Mouse (Mus musculus): ENCODE data around the gene Lamtor3. TPM values are rescaled to one million over a fixed set of nuclear protein-coding genes. Genes with fewer than 3 reads are reported as not detected.
"Not testable (repeated sequence)": the region's sequence is repeated elsewhere in the genome, so short reads cannot be mapped to it uniquely, and the experiment has no call there.

The Lamtor3 gene
- polyA plus RNA-seq, 1 experiment from 2014 or later: 130 TPM

DNA sequence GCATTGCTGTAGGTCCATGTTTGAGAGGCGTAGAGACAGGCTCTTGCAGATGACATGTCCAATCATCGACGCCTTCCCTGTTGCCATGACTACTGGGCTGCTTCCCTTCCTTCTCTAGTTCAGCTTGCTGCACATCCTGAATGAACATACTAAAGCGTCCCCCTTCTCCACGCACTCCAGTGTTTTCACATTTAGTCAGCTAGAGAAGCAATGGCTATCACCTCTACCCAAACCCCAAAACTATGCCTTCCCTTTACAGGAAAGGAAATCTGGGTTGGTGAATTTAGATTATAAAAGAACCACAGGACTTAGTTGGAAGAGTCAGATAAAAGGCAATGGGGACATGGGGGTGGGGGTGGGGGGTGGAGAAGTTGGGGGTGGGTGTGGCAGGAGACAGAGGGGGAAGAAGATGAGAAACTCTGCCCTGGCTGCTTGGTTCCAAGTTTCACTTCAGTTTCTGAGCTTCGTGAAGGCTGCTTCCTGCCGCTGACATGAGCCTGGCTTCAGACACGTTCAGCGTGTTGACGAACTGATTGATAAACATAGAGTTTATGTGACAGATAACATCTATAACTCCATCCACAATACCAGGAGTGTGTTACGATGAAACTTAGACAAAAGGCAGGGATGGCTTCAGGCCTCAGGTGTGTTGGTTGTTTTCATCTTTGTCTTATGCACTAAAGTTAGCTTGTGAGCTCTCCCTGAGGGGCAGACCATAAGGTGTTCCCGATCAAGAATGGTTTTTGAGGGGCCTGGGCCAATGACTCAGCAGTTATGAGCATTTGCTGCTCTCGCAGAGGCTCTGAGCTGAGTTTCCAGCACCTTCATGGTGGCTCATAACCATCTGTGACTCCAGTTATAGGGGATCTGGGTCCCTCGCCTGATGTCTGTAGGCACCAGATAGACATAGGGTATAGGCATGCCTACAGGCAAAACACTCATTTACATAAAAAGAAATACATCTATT, 34.9 kb downstream of the Lamtor3 start:
- Histone ChIP-seq H3K9ac (0 out of 2 replicates have a peak overlapping the region, but pooled peaks have one; percentile 20), H3K36me3 (no peaks in the 10 kb centered on the region), H3K4me1 (replicated peaks) (peaks cover 23% of the 10 kb centered on the region), H3K27me3 (no peaks in the 10 kb centered on the region), H3K4me3 (no peak overlapping the region), H3K27ac (peak overlapping the region; percentile 36; the same call in 1 of the 2 replicates), H3K9me3 (no peaks in the 10 kb centered on the region), H3K4me2 (peak overlapping the region; percentile 23)
- peak; percentile 90 for ATAC-seq (ENCODE audit: low FRiP score)
- WGBS: 66% methylated on average over 14 of the region's 14 CpGs

DNA sequence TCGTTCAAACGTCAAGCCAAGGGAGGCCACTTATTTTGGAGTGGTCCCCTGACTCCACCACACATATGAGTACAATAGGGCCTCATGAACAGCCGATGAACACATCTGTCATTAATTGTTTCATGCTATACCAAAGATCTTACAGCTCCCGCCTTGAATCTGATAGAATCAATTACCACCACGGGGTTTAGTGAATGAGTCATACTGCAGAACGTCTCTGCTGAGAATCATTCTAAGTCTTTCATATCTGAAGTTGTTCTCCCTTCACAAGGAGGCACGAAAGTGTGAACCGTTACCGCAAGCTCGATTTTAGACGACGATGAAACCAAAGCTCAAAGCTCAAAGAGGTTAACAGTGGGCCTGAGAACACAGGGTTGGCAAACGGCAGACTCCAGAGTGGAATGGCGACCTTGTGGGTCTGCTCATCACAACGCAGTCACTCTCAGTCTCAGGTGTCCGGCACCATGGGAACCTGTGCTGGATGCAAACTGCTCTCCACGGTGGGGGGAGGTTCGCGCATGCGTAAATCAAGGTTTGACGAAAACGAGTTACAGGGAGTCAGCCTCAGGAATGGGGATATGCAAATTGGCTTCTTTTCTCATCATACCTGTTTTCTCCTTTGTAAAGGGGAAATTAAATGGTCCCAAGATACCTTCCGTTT, 36.1 kb downstream of the Lamtor3 start:
- peaks cover 23% of the 10 kb centered on the region for H3K4me1 ChIP-seq (replicated peaks)
- H3K36me3 ChIP-seq: no peaks in the 10 kb centered on the region
- H3K4me3 ChIP-seq: no peak overlapping the region
- ATAC-seq (ENCODE audit: low FRiP score): no peak
- H3K9ac ChIP-seq: no peak overlapping the region
- H3K27ac ChIP-seq: no peak overlapping the region
- H3K4me2 ChIP-seq: no peak overlapping the region
- H3K27me3 ChIP-seq: no peaks in the 10 kb centered on the region
- 68% methylated on average over 23 of the region's 23 CpGs for WGBS
- H3K9me3 ChIP-seq: no peaks in the 10 kb centered on the region

DNA sequence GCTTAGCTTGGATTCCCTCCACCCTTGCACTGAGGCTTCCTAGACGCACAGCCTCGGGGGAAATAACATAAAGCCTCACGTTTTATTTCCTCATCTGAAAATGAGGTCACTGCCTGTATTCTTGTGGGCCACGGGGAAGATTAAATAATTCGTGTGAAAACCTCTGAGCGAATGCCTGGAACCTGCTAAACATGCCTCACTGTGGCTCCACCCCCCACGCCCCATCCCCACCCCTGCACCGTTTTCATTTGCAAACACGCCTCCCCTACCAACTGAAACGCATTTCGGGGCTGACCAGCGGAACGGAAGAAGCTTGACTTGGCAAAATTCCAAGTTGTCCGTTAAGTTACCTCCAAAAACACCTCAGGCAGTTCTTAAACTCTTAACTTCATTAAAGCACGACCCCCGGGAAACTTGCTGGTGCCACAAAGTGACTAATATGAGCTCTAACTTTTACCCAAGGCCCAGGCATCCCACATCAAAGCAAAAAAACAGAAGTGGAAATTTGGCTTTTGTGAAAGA, 37.3 kb downstream of the Lamtor3 start:
- H3K4me2 ChIP-seq: peak overlapping the region; percentile 29
- H3K9me3 ChIP-seq: no peaks in the 10 kb centered on the region
- peaks cover 23% of the 10 kb centered on the region for H3K4me1 ChIP-seq (replicated peaks)
- no peaks in the 10 kb centered on the region for H3K36me3 ChIP-seq
- no peak overlapping the region for H3K4me3 ChIP-seq
- 25% methylated on average over 16 of the region's 16 CpGs for WGBS
- no peak overlapping the region for H3K27ac ChIP-seq
- H3K9ac ChIP-seq: no peak overlapping the region
- ATAC-seq (ENCODE audit: low FRiP score): no peak
- H3K27me3 ChIP-seq: no peaks in the 10 kb centered on the region

DNA sequence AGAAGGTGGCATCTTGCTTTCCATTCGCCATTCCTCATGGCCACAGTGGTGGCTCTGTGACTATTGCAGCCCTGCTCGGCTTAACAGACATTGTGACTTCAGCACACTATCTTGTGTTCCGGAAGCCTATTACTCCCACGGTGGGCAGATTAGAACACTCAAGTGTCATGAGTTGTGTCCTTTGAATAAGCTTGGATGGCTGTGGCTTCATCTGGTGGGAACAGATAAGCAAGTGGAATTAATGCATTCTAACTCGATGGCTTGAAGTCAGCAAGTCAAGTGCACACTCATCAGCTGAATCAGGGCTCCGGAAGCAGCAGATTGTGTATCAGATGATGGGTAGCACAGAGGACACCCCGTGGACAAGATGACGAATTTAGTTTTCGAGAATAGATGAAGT, 39.6 kb downstream of the Lamtor3 start:
- Histone ChIP-seq H3K27ac (no peak overlapping the region), H3K9me3 (no peaks in the 10 kb centered on the region), H3K36me3 (no peaks in the 10 kb centered on the region), H3K9ac (no peak overlapping the region), H3K4me3 (no peak overlapping the region), H3K4me1 (replicated peaks) (peaks cover 11% of the 10 kb centered on the region), H3K27me3 (no peaks in the 10 kb centered on the region), H3K4me2 (no peak overlapping the region)
- WGBS: 92% methylated on average over 9 of the region's 9 CpGs
- ATAC-seq (ENCODE audit: low FRiP score): no peak

DNA sequence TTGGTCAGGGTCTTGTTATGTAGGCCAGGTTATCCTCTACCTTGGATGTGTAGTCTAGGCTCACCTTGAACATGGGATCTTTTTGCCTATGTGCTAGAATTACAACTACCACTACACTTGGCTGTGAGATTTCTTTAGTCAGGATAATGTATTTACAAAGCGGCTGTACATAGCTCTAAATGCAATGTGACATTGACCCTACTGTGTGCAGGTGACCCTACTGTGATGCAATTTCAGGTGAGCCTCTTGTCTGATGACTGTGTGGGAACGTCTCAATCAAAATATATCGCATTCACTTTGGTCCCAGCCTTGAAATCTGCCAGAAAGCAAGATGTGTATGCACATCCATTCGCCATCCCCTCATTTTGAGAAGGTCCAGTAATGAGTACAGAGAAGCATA, 40.0 kb downstream of the Lamtor3 start:
- no peak for ATAC-seq (ENCODE audit: low FRiP score)
- Histone ChIP-seq H3K4me2 (no peak overlapping the region), H3K36me3 (no peaks in the 10 kb centered on the region), H3K9ac (no peak overlapping the region), H3K4me3 (no peak overlapping the region), H3K4me1 (replicated peaks) (peaks cover 7% of the 10 kb centered on the region; the same call in 1 of the 2 replicates), H3K9me3 (no peaks in the 10 kb centered on the region), H3K27ac (no peak overlapping the region), H3K27me3 (no peaks in the 10 kb centered on the region)
- WGBS: 93% methylated on average over 4 of the region's 4 CpGs

DNA sequence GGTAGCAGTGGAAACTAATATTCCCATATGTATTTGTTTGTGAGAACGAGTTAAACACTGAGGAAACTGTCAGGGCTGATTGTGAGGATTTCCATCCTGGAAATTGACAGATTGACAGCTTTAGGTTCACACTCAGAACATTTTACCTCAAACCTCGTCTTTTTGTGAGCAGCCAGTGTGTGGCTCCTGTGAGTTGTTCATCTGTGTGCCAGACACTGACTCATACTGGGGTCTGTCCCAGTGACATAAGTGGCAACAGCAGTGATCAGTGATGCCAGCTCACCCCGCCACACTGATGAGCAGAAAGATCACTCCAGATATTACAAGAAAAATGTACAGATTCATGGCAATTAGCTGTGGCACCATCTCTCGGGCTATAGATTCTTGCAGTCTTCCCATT, 41.1 kb downstream of the Lamtor3 start:
- Histone ChIP-seq H3K36me3 (no peaks in the 10 kb centered on the region), H3K9me3 (no peaks in the 10 kb centered on the region), H3K4me2 (no peak overlapping the region), H3K4me3 (no peak overlapping the region), H3K4me1 (replicated peaks) (peaks cover 8% of the 10 kb centered on the region; the same call in 1 of the 2 replicates), H3K27me3 (no peaks in the 10 kb centered on the region), H3K9ac (no peak overlapping the region), H3K27ac (no peak overlapping the region)
- no peak for ATAC-seq (ENCODE audit: low FRiP score)
- WGBS: 82% methylated on average over 4 of the region's 4 CpGs

DNA sequence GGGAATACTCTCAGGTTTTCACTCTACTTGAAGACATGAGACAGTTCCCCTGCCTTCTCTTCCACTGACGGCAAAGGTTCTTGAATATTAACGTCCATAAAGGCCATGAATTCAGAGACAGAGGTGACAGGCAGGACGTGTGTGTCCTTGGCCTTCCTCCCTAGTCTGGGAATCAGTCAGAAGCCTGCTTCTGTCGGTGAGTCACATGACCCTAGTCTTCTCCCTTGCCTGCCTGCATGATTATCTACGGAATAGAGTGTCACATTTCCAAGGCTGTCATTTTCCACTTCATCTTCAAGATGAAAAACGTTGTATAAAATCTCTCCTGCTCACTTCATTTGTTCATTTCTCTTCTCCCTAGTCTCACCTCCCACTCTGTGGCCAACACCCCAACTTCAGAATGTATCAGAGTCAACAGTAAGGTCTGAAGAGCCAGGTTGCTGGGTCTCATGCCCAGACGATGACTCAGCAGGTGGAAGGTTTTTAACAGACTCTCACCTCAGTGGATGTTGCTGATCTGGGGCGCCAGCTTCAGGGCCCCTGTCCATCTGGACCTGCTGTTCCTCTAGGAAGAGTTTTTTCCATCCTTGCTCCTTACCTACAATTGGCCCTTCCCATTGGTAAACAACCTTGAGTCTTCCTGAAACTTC, 43.6 kb downstream of the Lamtor3 start:
- H3K4me2 ChIP-seq: no peak overlapping the region
- no peak overlapping the region for H3K27ac ChIP-seq
- ATAC-seq (ENCODE audit: low FRiP score): no peak
- H3K4me3 ChIP-seq: no peak overlapping the region
- H3K27me3 ChIP-seq: no peaks in the 10 kb centered on the region
- no peaks in the 10 kb centered on the region for H3K9me3 ChIP-seq
- WGBS: 70% methylated on average over 8 of the region's 8 CpGs
- H3K9ac ChIP-seq: no peak overlapping the region
- H3K36me3 ChIP-seq: no peaks in the 10 kb centered on the region
- peaks cover 5% of the 10 kb centered on the region; the same call in 1 of the 2 replicates for H3K4me1 ChIP-seq (replicated peaks)

DNA sequence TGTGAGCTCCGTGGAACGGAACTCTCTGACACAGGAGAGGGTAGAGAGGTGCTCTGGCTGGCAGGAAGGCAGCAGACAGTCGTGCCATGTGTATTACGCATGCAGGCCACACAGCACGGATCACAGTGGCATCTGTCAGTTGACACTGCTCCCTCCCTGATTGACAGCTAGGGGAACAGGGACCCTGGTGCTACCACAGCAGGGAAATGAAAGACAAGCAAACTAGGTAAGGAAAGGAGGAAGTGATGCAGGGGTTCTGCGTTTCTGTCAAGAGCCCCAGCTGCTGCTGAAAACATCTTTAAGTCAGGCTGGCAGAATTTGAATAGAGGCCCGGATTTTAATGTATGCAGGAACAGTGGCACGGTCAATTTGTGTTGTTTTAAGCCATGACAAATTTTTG, 45.2 kb downstream of the Lamtor3 start:
- Histone ChIP-seq H3K36me3 (no peaks in the 10 kb centered on the region), H3K9ac (no peak overlapping the region), H3K27me3 (no peaks in the 10 kb centered on the region), H3K9me3 (no peaks in the 10 kb centered on the region), H3K4me2 (no peak overlapping the region), H3K4me1 (replicated peaks) (peaks cover 5% of the 10 kb centered on the region; the same call in 1 of the 2 replicates), H3K4me3 (no peak overlapping the region), H3K27ac (no peak overlapping the region)
- no peak for ATAC-seq (ENCODE audit: low FRiP score)
- 67% methylated on average over 8 of the region's 8 CpGs for WGBS

DNA sequence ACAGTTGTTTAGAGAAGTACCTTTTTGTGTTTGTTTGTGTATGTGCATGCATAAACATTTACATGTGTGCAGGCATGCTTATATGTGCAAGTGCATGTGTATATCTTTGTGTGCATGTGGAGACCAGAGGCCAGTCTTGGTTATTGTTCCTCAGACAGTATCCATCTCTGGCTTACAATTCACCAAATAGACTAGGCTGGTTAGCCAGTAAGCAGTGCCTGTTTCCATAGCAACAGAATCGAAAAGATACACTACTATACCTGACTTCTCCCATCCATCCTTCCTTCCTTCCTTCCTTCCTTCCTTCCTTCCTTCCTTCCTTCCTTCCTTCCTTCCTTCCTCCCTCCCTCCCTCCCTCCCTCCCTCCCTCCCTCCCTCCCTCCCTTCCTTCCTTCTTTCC, 45.7 kb downstream of the Lamtor3 start:
- H3K9me3 ChIP-seq; ATAC-seq (ENCODE audit: low FRiP score); H3K27me3 ChIP-seq; H3K4me1 ChIP-seq (replicated peaks); H3K36me3 ChIP-seq; H3K27ac ChIP-seq; H3K4me2 ChIP-seq; H3K4me3 ChIP-seq; H3K9ac ChIP-seq: not testable (repeated sequence)
- WGBS: 64% methylated on average over 1 of the region's 1 CpGs

DNA sequence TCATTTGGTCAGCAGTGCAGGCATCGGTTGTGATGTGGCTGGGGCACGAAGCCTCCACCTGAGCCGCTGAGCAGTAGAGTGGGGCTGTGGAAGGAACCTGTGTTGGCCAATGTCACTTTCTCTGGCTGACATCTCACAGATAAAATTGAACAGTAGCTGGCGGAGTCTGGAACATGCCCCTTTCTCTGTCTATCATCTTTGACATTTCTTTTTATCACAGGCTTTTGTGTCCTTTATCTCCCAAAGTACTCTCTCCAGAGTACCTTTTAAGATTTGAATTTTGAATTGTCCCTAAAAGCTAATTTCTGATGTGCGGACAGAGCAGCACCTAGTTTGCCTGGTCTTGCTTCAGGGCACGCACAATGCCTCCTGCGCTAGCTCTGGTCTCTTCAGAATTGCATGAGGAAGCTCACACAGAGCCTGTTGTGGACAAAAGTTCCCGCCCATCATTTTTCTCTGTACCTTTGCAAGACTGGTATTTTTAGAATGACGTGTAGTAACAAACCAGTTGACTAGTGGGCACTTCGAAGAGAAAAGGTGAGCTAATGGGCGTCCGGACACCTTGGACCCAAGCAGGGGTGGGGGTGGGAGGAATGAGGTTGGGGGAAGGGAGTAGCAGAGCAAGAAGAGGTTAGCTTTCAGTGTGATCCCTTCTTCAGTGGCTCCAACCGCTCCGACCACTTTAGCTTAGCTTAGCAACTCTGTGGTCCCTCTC, 50.0 kb downstream of the Lamtor3 start:
- peaks cover 4% of the 10 kb centered on the region; the same call in 1 of the 2 replicates for H3K4me1 ChIP-seq (replicated peaks)
- no peaks in the 10 kb centered on the region for H3K9me3 ChIP-seq
- H3K4me2 ChIP-seq: no peak overlapping the region
- no peak for ATAC-seq (ENCODE audit: low FRiP score)
- no peak overlapping the region for H3K4me3 ChIP-seq
- H3K36me3 ChIP-seq: no peaks in the 10 kb centered on the region
- no peak overlapping the region for H3K9ac ChIP-seq
- H3K27ac ChIP-seq: no peak overlapping the region
- WGBS: 88% methylated on average over 14 of the region's 14 CpGs
- no peaks in the 10 kb centered on the region for H3K27me3 ChIP-seq

DNA sequence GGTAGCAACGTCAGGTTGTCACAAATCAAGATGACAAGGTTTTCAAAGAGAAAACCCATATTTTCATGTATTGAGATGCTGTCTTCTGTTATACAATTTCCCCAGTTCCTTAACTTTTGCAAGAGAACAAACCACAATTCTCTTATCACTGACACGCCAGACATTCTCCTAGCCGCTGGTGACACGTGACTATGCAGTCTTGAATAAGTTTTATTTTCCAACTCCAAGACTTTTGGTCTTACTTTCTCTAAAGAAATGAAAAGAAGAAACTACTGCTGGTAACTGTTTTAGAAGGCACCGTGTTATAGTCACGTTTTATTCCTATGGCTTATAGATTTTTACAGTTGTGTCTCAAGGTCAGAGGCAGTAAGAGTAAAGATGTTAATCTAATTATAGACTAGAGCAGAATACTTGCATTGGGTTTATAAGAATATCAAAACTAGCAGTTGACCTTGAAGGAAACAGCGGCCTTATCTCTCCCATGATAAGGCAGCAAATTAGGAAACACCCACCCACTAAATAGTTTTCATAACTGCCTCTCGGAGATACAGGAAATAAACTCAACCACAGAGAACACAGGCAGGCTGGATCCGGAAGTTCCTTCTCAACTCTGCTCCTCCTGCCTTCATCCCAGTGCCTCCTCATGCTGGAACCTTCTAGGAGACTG, 50.6 kb downstream of the Lamtor3 start:
- Histone ChIP-seq H3K4me2 (no peak overlapping the region), H3K4me3 (no peak overlapping the region), H3K4me1 (replicated peaks) (no peaks in the 10 kb centered on the region), H3K9me3 (no peaks in the 10 kb centered on the region), H3K9ac (no peak overlapping the region), H3K27ac (no peak overlapping the region), H3K36me3 (no peaks in the 10 kb centered on the region), H3K27me3 (no peaks in the 10 kb centered on the region)
- WGBS: 92% methylated on average over 9 of the region's 9 CpGs
- no peak for ATAC-seq (ENCODE audit: low FRiP score)

All from hindbrain, embryonic 13.5 days (tissue).